Mouse (Mus musculus) urinary bladder, postnatal 36 days (tissue): ENCODE measurements around the gene Pias4.
"Not testable (repeated sequence)": the region's sequence is repeated elsewhere in the genome, so short reads cannot be mapped to it uniquely, and the experiment has no call there.

Experiments used
- DNase-seq, 2 experiments: peaks; one replicate each; pipeline ENCODE4 v3.0.0; 2022; ENCODE audit warnings: low spot score in 2 of 2, mixed read lengths in 1 of 2

The Pias4 gene

DNA sequence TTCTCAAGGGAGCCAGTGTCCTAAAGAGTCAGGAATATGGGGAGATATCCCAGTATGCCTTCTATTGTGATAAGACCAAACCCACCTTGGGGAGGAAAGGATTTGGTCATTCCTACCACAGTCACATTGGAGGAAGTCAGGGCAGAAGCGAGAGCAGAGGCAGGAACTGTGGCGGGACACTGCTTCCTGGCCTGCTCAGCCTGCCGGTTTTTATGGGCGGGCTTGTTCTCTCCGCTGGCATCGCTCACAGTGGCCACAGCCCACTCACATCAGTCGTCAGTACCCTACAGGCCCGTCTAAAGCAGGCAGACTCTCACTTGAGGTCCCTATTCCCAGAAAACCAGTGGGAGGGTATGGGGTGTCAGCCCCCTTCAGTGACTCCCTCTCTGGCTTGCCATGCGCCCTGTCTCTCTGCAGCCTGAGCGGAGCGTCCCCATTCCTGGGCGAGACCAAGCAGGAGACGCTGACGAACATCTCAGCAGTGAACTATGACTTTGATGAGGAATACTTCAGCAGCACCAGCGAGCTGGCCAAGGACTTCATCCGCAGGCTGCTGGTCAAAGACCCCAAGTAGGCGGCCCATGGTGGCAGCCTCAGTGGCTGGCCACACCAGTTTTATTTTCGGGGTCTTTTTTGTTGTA lies 23.7 kb upstream of the Pias4 start:
- no peak for DNase-seq

DNA sequence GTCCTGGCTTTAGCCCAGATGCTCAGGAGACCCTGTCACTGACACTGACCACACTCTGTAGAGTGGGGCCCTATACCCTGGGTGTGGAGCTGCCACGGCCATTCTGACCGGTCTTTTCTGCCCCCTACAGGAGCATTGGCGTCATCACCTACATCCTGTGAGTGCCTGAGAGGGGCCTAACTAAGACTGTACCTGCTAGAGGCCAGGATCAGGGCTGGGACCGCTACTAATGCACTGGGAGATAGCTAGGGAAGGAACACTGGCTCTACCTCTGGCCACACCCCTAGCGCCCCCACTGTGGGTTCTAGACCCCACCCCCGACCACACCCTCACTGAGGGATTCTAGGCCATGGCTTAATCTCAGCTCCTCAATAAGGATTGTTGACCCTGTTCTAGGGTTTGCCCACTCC lies 23.2 kb upstream of the Pias4 start:
- DNase-seq = no peak

GRCm38 (mm10) chr10:81190236-81190911 lies 22.7 kb upstream of the Pias4 start:
- no peak for DNase-seq

DNA sequence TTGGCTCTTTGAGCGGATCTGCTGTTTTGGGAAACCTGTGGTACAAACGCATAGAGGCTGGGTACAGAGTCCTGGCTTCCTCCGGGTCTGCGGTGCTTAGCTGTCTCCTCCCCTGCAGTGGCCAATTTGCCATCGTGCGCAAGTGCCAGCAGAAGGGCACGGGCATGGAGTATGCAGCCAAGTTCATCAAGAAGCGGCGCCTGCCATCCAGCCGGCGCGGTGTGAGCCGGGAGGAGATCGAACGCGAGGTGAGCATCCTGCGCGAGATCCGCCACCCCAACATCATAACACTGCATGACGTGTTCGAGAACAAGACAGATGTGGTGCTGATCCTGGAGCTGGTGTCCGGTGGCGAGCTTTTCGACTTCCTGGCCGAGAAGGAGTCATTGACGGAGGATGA lies 22.1 kb upstream of the Pias4 start:
- DNase-seq = no peak

DNA sequence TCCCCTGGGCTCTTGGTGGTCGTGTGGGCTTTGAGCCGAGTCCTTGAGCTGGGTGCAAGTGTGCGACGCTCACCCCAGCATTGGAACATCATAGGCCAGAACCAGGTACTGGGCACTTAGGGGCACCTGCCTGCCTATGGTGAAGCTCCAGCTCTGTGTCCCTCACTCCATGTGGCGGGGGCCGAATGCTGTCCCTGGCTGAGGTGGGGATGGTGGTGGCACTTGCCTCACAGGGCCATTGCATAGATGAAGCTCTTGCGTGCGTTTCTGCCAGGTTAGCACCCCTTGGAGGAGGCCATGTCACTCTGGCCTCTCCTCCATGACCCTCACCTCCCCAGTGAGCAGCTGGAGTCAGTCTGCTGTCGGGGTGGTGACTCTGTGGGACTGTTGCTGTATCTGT lies 19.4 kb upstream of the Pias4 start:
- DNase-seq = no peak

GRCm38 (mm10) chr10:81184765-81185164 lies 17.0 kb upstream of the Pias4 start:
- DNase-seq = no peak

- no peak for DNase-seq
Measured at GRCm38 (mm10) chr10:81183805-81184204, 16.1 kb upstream of the Pias4 start, which contains the start of gene 4930442H23Rik. 4930442H23Rik (minus strand) TSS chr10:81183849.

DNA sequence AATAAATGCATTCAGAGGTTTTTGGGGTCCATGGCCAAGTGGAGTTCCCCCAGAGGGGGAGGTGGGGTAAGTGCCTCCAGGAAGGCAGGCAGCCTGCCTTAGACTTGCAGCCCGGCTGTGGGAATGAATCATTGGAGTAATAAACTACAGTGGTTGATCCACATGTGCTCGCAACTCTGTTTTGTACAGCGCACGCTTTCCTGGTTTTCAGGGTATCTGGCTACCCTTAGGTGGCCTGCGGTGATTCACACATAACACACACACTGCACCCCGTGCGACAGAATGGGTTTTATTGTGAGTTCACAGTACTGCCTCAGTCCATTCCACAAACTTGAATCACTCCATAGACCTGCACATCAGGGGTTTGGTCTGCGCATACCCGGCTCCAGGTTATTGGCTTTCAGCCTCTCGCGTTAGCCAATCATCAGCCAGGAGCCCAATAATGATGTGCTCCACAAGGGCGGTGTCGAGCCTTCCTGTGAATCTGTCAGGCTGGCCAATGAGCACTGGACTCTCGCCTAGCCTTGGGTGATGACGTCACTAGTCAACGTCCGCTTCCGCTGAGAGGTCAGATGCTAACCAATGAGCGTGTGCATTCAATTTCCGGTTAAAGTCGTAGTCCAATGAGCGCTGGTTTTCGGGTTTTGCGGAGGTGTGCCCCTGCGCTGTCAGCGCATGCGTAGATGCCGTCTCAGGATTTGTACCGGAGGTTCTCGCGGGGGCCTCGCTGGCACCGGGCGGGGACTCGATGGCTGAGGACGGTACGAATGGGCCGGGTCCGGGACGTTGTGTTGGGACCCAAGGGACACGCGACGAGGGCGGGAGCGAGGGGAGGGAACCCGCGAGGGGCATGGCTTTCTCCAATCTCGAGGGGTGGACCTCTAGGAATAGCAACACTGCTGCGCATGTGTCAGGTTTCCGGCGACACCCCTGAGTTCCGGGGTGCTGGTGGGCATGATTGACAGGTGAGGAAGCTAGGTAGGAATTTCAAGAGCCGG lies 14.9 kb upstream of the Pias4 start, which contains the start of gene Dapk3:
TSS of gene Dapk3 (plus strand) at position 670 of the 998 bp plus-strand sequence.
- peak; percentile 93 to 94 for DNase-seq

DNA sequence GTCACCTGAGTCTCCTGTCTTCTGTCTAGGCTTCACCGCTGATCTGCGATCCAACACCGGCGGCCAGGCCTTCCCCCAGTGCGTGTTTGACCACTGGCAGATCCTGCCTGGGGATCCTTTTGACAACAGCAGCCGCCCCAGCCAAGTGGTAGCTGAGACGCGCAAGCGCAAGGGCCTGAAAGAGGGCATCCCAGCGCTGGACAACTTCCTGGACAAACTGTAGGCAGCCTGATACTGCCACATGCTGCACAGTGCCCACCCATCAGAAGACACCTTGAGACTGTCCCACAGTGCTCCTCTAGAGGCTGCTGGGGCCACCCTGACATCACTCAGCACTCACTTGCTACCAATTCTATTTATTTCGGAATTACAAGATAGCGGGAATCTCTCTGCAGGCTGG lies 14.1 kb upstream of the Pias4 start:
- DNase-seq = not testable (repeated sequence)

DNA sequence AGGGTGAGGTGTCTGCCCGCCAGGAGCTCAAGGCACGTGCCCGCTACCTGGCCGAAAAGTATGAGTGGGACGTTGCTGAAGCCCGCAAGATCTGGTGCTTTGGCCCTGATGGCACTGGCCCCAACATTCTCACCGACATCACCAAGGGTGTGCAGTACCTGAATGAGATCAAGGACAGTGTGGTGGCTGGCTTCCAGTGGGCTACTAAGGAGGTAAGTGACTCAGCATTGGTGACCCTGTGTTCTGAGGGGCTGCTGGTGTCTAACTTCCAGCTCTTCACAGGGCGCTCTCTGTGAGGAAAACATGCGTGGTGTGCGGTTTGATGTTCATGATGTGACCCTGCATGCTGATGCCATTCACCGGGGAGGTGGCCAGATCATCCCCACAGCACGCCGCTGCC lies 13.2 kb upstream of the Pias4 start:
- DNase-seq = no peak

- no peak for DNase-seq
Measured at GRCm38 (mm10) chr10:81179451-81180342, 12.0 kb upstream of the Pias4 start.

DNA sequence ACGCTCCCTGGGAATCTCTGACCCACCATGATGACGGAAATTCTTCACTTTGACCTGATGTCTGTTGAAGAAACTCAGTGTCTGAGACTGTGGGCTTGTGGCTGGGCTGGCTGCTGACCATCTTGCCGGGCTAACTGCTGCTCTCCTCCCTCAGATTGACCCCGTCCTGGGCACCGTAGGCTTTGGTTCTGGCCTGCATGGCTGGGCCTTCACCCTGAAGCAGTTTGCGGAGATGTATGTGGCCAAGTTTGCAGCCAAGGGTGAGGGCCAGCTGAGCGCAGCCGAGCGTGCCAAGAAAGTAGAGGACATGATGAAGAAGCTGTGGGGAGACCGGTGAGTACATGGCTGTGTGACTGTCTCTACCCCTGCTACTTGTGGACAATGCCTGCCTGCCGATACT lies 11.2 kb upstream of the Pias4 start:
- no peak for DNase-seq

DNA sequence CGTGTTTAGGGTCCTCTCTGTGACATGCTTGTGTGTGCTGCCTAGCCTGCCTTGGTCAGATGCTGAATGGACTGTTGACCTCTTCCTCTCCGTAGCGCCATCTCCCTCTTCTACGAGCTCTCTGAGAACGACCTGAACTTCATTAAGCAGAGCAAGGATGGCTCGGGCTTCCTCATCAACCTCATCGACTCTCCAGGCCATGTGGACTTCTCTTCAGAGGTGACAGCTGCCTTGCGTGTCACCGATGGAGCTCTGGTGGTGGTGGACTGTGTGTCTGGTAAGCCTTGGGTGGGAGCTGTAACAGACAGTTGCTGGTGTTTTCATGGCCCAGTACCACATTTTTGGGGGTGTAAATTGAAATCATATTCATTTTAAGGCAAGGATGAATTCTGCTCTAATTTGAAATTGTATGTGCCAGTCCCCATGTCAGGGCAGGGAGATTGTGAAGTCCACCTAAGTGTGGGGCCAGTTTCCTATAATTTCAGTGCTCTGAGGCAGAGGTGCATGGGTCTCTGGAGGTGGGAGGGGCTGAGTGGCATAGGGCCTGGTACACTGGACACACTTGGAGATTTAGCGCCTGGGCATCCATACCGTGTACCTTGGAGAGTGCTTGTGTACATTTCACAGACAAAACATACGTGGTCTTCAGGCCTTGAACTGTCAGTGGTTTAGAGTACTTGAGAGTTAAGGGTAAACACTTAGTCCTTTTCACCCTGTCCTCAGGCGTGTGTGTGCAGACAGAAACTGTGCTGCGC lies 10.4 kb upstream of the Pias4 start:
- no peak for DNase-seq

- DNase-seq = no peak
Measured at GRCm38 (mm10) chr10:81177491-81177925, 9.8 kb upstream of the Pias4 start.

DNA sequence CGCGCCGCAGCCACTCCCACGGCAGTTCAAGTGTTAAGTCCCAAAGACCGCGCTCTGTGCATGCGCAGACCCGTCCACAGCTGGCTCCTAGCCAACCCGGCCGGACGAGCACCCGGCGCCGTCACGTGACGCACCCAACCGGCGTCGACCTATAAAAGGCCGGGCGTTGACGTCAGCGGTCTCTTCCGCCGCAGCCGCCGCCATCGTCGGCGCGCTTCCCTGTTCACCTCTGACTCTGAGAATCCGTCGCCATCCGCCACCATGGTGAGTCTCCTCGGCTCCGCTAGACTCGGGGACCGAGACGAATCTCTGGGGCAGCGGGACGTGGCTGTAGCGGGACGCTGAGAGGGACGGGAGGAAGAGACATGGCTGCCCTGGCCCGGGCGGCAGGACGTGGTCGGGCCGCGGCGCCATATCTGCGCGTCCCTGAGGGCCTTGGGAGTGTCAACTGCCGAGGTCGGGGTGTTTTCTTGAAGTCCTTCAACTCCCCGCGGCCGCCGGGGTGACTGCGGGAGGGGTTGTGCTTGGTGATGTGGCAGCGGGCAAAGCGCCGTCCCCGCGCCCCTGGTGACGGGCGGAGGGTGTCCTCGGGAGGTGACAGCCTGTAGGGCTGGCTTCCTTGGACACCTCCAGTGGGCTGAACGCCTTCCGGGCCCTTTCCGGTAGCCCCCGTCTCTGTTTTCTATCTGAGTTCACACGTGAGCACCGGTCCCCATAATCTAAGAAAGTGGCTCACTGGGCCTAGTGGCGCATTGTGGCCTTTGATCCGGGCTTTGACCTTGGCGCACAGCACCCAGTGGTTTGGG lies 8.9 kb upstream of the Pias4 start, which contains the start of gene Eef2:
TSS of gene Eef2 (plus strand) at position 166 of the 806 bp plus-strand sequence.
- peak; percentile 98 to 99 for DNase-seq

DNA sequence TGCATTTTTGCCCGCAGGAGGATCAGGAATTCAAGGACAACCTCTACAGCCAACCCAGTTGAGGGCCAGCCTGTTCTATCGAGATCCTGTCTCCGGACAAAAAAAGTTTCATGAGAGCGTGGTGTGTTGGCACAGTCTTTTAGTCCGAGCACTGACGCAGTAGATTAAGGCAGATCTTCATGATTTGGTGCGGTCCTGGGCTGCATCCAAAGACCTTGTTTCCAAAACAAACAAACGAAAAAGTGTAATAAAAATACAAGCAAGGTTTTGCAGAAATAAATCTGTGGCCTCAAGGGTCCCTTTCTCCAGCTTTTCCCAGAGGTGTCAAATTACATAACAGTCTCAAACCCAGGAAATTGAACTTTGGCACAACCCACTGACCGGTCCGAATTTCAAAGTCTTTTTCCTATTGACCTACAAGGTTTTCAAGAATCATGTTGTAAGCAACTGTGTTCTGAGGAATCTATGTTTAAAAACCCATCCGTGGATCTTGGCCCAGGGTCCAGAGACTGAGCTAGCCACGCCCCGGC lies 8.3 kb upstream of the Pias4 start:
- DNase-seq = peak in 1 of 2 experiments; percentile 57

- DNase-seq = not testable (repeated sequence)
Measured at GRCm38 (mm10) chr10:81175345-81175701, 7.6 kb upstream of the Pias4 start.

- DNase-seq = peak; percentile 82 to 88
Measured at GRCm38 (mm10) chr10:81174617-81175344, 7.1 kb upstream of the Pias4 start.
